Mouse (Mus musculus) embryonic facial prominence, embryonic 12.5 days (tissue): ENCODE data around the gene Inhbe. TPM values are rescaled to one million over a fixed set of nuclear protein-coding genes. Genes with fewer than 3 reads are reported as not detected.

ENCODE experiments used
- ATAC-seq: fragments of 200-750 bp; cut with Nextera tagmentation; 2 replicates; pipeline ENCODE4 v1.8.0; 2017; ENCODE audit not compliant: insufficient number of reproducible peaks, insufficient read depth, low FRiP score, low TSS enrichment
- H3K27ac ChIP-seq: fragments of 300-500 bp; sonication (generic); 2 replicates; pipeline ENCODE4 v1.5.1; 2016; ENCODE audit warnings: mild to moderate bottlenecking
- H3K27me3 ChIP-seq: fragments of 300-500 bp; sonication (generic); 2 replicates; pipeline ENCODE4 v1.6.1; 2016; ENCODE audit warnings: mild to moderate bottlenecking, moderate library complexity
- H3K36me3 ChIP-seq: fragments of 300-500 bp; sonication (generic); 2 replicates; pipeline ENCODE4 v1.6.1; 2016; ENCODE audit warnings: mild to moderate bottlenecking
- H3K4me1 ChIP-seq: fragments of 300-500 bp; sonication (generic); 2 replicates; pipeline ENCODE4 v1.6.1; 2016
- H3K4me2 ChIP-seq: fragments of 300-500 bp; sonication (generic); replicated peaks from 2 replicates; pipeline ENCODE4 v1.6.1; 2016; ENCODE audit warnings: mild to moderate bottlenecking, moderate library complexity
- H3K4me3 ChIP-seq: fragments of 300-500 bp; sonication (generic); 2 replicates; pipeline ENCODE4 v1.5.1; 2016; ENCODE audit warnings: mild to moderate bottlenecking
- H3K9ac ChIP-seq: fragments of 300-500 bp; sonication (generic); 2 replicates; pipeline ENCODE4 v1.6.1; 2016; ENCODE audit warnings: mild to moderate bottlenecking, moderate library complexity
- H3K9me3 ChIP-seq: fragments of 300-500 bp; sonication (generic); 2 replicates; pipeline ENCODE4 v1.6.1; 2016; ENCODE audit warnings: mild to moderate bottlenecking, moderate library complexity
- WGBS: fragments of 180-500 bp; shearing (Covaris S2); methylation state at CpG from one replicate; pipeline ENCODE4 v1.1.7; 2016; 5-methylcytosine and 5-hydroxymethylcytosine counted together
- polyA plus RNA-seq: library from polyadenylated mRNA; unstranded; fragments of >200 nt; fragmentation: Nextera tagmentation; extraction: Ambion mirVana; gene quantifications from 2 replicates; pipeline ENCODE4 v1.2.1, GENCODE M21; 2016

Gene Inhbe
- polyA plus RNA-seq, 1 experiment from 2014 or later, result 0.03 TPM

GRCm38 (mm10) chr10:127341891-127342639 lies 12.1 kb downstream of the Inhbe start, which contains the start of gene Gli1:
Gli1 (minus strand) TSS chr10:127341974.
- peak within 1 kb of the TSS; percentile 90 for H3K4me2 ChIP-seq
- peaks cover 9% of the 10 kb centered on the region; the same call in 1 of the 2 replicates for H3K36me3 ChIP-seq
- no peaks in the 10 kb centered on the region; the same call in 1 of the 2 replicates for H3K27me3 ChIP-seq
- H3K4me3 ChIP-seq, result peak within 1 kb of the TSS; percentile 52
- peak; percentile 42; the same call in 1 of the 2 replicates for ATAC-seq
- no peaks in the 10 kb centered on the region for H3K9me3 ChIP-seq
- under 1% methylated on average over 29 of the region's 29 CpGs for WGBS
- peaks cover 12% of the 10 kb centered on the region for H3K4me1 ChIP-seq
- peak within 1 kb of the TSS; percentile 59 for H3K9ac ChIP-seq
- peak within 1 kb of the TSS; percentile 95 for H3K27ac ChIP-seq

GRCm38 (mm10) chr10:127341360-127341690 lies 12.9 kb downstream of the Inhbe start:
- H3K27me3 ChIP-seq, result no peaks in the 10 kb centered on the region; the same call in 1 of the 2 replicates
- 0% methylated on average over 11 of the region's 11 CpGs for WGBS
- H3K4me3 ChIP-seq, result peak overlapping the region; percentile 52
- peak overlapping the region; percentile 90 for H3K4me2 ChIP-seq
- peak overlapping the region; percentile 95 for H3K27ac ChIP-seq
- H3K9me3 ChIP-seq, result no peaks in the 10 kb centered on the region
- no peak for ATAC-seq
- H3K4me1 ChIP-seq, result peaks cover 12% of the 10 kb centered on the region
- peaks cover 16% of the 10 kb centered on the region; the same call in 1 of the 2 replicates for H3K36me3 ChIP-seq
- H3K9ac ChIP-seq, result peak overlapping the region; percentile 59

GRCm38 (mm10) chr10:127340577-127341359 lies 13.4 kb downstream of the Inhbe start:
- Histone ChIP-seq H3K36me3 (peaks cover 22% of the 10 kb centered on the region), H3K9ac (peak overlapping the region; percentile 59), H3K9me3 (no peaks in the 10 kb centered on the region), H3K27me3 (no peaks in the 10 kb centered on the region; the same call in 1 of the 2 replicates), H3K27ac (peak overlapping the region; percentile 95), H3K4me3 (peak overlapping the region; percentile 52), H3K4me2 (peak overlapping the region; percentile 90), H3K4me1 (peaks cover 12% of the 10 kb centered on the region)
- WGBS, result under 1% methylated on average over 27 of the region's 27 CpGs
- ATAC-seq, result no peak

GRCm38 (mm10) chr10:127339683-127340576 lies 14.3 kb downstream of the Inhbe start:
- Histone ChIP-seq H3K9ac (peak overlapping the region; percentile 59), H3K36me3 (peaks cover 23% of the 10 kb centered on the region), H3K4me1 (peaks cover 12% of the 10 kb centered on the region), H3K9me3 (no peaks in the 10 kb centered on the region), H3K4me2 (peak overlapping the region; percentile 90), H3K27ac (peak overlapping the region; percentile 95), H3K4me3 (peak overlapping the region; percentile 52), H3K27me3 (no peaks in the 10 kb centered on the region; the same call in 1 of the 2 replicates)
- ATAC-seq, result peak; percentile 12; the same call in 1 of the 2 replicates
- WGBS, result 0% methylated on average over 41 of the region's 42 CpGs

- peak; percentile 63; the same call in 1 of the 2 replicates for ATAC-seq
- no peaks in the 10 kb centered on the region; the same call in 1 of the 2 replicates for H3K27me3 ChIP-seq
- peak overlapping the region; percentile 95 for H3K27ac ChIP-seq
- H3K9me3 ChIP-seq, result no peaks in the 10 kb centered on the region
- under 1% methylated on average over 31 of the region's 31 CpGs for WGBS
- H3K4me3 ChIP-seq, result peak overlapping the region; percentile 52
- H3K4me2 ChIP-seq, result peak overlapping the region; percentile 90
- peak overlapping the region; percentile 59 for H3K9ac ChIP-seq
- peaks cover 30% of the 10 kb centered on the region for H3K36me3 ChIP-seq
- H3K4me1 ChIP-seq, result peaks cover 12% of the 10 kb centered on the region
These were observed 15.1 kb downstream of the Inhbe start for GRCm38 (mm10) chr10:127338930-127339682.

GRCm38 (mm10) chr10:127337536-127338099 lies 16.6 kb downstream of the Inhbe start:
- Histone ChIP-seq H3K9ac (no peak overlapping the region), H3K36me3 (peaks cover 43% of the 10 kb centered on the region), H3K4me3 (no peak overlapping the region), H3K4me2 (no peak overlapping the region), H3K9me3 (no peaks in the 10 kb centered on the region), H3K4me1 (peaks cover 12% of the 10 kb centered on the region), H3K27ac (no peak overlapping the region), H3K27me3 (no peaks in the 10 kb centered on the region; the same call in 1 of the 2 replicates)
- 81% methylated on average over 6 of the region's 6 CpGs for WGBS
- no peak for ATAC-seq

GRCm38 (mm10) chr10:127336952-127337351 lies 17.3 kb downstream of the Inhbe start:
- Histone ChIP-seq H3K4me1 (peaks cover 6% of the 10 kb centered on the region), H3K36me3 (peaks cover 49% of the 10 kb centered on the region), H3K4me2 (no peak overlapping the region), H3K4me3 (no peak overlapping the region), H3K9ac (no peak overlapping the region), H3K27ac (no peak overlapping the region), H3K9me3 (no peaks in the 10 kb centered on the region), H3K27me3 (no peaks in the 10 kb centered on the region; the same call in 1 of the 2 replicates)
- 61% methylated on average over 5 of the region's 5 CpGs for WGBS
- ATAC-seq, result no peak

GRCm38 (mm10) chr10:127335271-127335670 lies 18.9 kb downstream of the Inhbe start:
- H3K27me3 ChIP-seq, result peaks cover 2% of the 10 kb centered on the region; the same call in 1 of the 2 replicates
- H3K9me3 ChIP-seq, result no peaks in the 10 kb centered on the region
- no peaks in the 10 kb centered on the region for H3K4me1 ChIP-seq
- H3K27ac ChIP-seq, result no peak overlapping the region
- no peak overlapping the region for H3K4me3 ChIP-seq
- no peak overlapping the region for H3K4me2 ChIP-seq
- peaks cover 54% of the 10 kb centered on the region for H3K36me3 ChIP-seq
- no peak overlapping the region for H3K9ac ChIP-seq
- no peak for ATAC-seq
- 68% methylated on average over 1 of the region's 1 CpGs for WGBS

- Histone ChIP-seq H3K9me3 (no peaks in the 10 kb centered on the region), H3K4me1 (no peaks in the 10 kb centered on the region), H3K9ac (no peak overlapping the region), H3K27ac (no peak overlapping the region), H3K4me3 (no peak overlapping the region), H3K27me3 (peaks cover 18% of the 10 kb centered on the region), H3K36me3 (peaks cover 54% of the 10 kb centered on the region), H3K4me2 (no peak overlapping the region)
- 64% methylated on average over 5 of the region's 5 CpGs for WGBS
- no peak for ATAC-seq
These were observed 21.1 kb downstream of the Inhbe start for GRCm38 (mm10) chr10:127333152-127333551.

GRCm38 (mm10) chr10:127332211-127332874 lies 21.9 kb downstream of the Inhbe start:
- peaks cover 26% of the 10 kb centered on the region for H3K27me3 ChIP-seq
- H3K27ac ChIP-seq, result no peak overlapping the region
- no peak overlapping the region for H3K4me2 ChIP-seq
- peaks cover 48% of the 10 kb centered on the region for H3K36me3 ChIP-seq
- no peaks in the 10 kb centered on the region for H3K4me1 ChIP-seq
- H3K9me3 ChIP-seq, result no peaks in the 10 kb centered on the region
- H3K4me3 ChIP-seq, result peak overlapping the region; percentile 3; the same call in 1 of the 2 replicates
- ATAC-seq, result no peak
- H3K9ac ChIP-seq, result no peak overlapping the region
- 31% methylated on average over 31 of the region's 31 CpGs for WGBS
